Mouse (Mus musculus) MEL (cell line): ENCODE data around the gene Zbtb7b.

Experiments used
- CHD1 ChIP-seq: IDR thresholded peaks from 2 replicates; pipeline ENCODE4 v1.6.1; 2012; ENCODE audit warnings: low read depth, mild to moderate bottlenecking, inconsistent platforms, low read length, improper control_type of control experiment
- CTCF ChIP-seq, 3 experiments: IDR thresholded peaks in 2 of 3; conservative IDR thresholded peaks in 1 of 3; 2 replicates each; pipeline ENCODE4 v1.5.1; 2011 to 2012; ENCODE audit warnings: low read length in 3 of 3, low read depth in 2 of 3, mild to moderate bottlenecking in 2 of 3, improper control_type of control experiment in 1 of 3, inconsistent platforms in 1 of 3, mixed read lengths in 1 of 3, moderate library complexity in 1 of 3; ENCODE audit not compliant: control insufficient read depth in 1 of 3, insufficient read depth in 1 of 3, poor library complexity in 1 of 3, severe bottlenecking in 1 of 3
- E2F4 ChIP-seq: IDR thresholded peaks from 2 replicates; pipeline ENCODE4 v1.6.1; 2011; ENCODE audit warnings: low read depth, low read length, improper control_type of control experiment, borderline replicate concordance
- NELFE ChIP-seq: IDR thresholded peaks from 2 replicates; pipeline ENCODE4 v1.6.1; 2011; ENCODE audit warnings: low read depth, low read length, improper control_type of control experiment
- TBP ChIP-seq: IDR thresholded peaks from 2 replicates; pipeline ENCODE4 v1.8.0; 2011; ENCODE audit warnings: low read depth, low read length, improper control_type of control experiment
- UBTF ChIP-seq: IDR thresholded peaks from 2 replicates; pipeline ENCODE4 v1.6.1; 2012; ENCODE audit warnings: low read depth, mild to moderate bottlenecking, inconsistent platforms, low read length, improper control_type of control experiment, moderate library complexity, borderline replicate concordance; ENCODE audit not compliant: insufficient read depth

DNA sequence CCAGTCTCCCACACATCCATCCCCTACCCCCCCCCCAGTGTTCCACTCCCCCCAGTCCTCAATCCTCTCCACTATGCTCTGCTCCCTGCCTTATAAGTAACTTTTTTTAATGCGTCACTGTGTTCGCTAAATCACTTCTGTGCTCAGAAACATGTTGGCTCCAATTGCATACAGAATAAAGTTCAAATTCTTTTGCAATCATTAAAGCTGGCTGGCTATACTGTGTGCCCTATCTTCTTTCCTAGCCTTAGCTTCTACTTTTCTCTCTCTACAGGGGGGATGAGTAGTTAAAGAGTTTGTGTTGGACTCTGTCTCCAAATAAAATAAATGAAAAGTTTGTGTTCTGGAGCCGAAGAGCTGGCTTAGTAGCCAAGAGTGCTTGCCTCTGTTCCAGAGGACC is 15.1 kb upstream of the Zbtb7b start:
- no peak for TF ChIP-seq CTCF (IDR thresholded peaks at IDR 0.05 in 2 of 3, conservative IDR thresholded peaks at IDR 0.05 in 1 of 3; ENCODE audit: control insufficient read depth in 1 of 3, insufficient read depth in 1 of 3, low read depth in 2 of 3, low read length in 3 of 3, poor library complexity in 1 of 3, severe bottlenecking in 1 of 3)
- TF ChIP-seq NELFE, result no peak
- TF ChIP-seq CHD1, result no peak
- no peak for TF ChIP-seq E2F4
- TF ChIP-seq TBP, result no peak
- no peak for TF ChIP-seq UBTF
